Mouse (Mus musculus) testis, postnatal 14 days (tissue): ENCODE data around the gene Pdcd2l.

Experiments
- DNase-seq: peaks from one replicate; pipeline ENCODE4 v3.0.0; 2021; ENCODE audit warnings: low spot score

Gene Pdcd2l

GRCm38 (mm10) chr7:34196132-34197128 is at the start of gene Pdcd2l:
Pdcd2l (minus strand) TSS chr7:34196661.
- peak; percentile 94 for DNase-seq

GRCm38 (mm10) chr7:34242176-34242575 is 45.7 kb upstream of the Pdcd2l start:
- no peak for DNase-seq

GRCm38 (mm10) chr7:34238086-34238485 is 41.6 kb upstream of the Pdcd2l start:
- no peak for DNase-seq

- DNase-seq: no peak
These were observed 39.1 kb upstream of the Pdcd2l start for GRCm38 (mm10) chr7:34235602-34236001.

GRCm38 (mm10) chr7:34234610-34235561 is 38.4 kb upstream of the Pdcd2l start:
- DNase-seq: no peak

GRCm38 (mm10) chr7:34233909-34234609 is 37.6 kb upstream of the Pdcd2l start:
- DNase-seq: peak; percentile 97

GRCm38 (mm10) chr7:34232785-34233725 is 36.6 kb upstream of the Pdcd2l start:
- no peak for DNase-seq

- peak; percentile 79 for DNase-seq
These were observed 33.7 kb upstream of the Pdcd2l start, which contains the start of gene Gpi1 for GRCm38 (mm10) chr7:34230116-34230515. Gpi1 (minus strand) TSS chr7:34230336.

- DNase-seq: peak; percentile 47
These were observed 33.2 kb upstream of the Pdcd2l start for GRCm38 (mm10) chr7:34229691-34230111.

- no peak for DNase-seq
These were observed 32.7 kb upstream of the Pdcd2l start for GRCm38 (mm10) chr7:34229153-34229552.

GRCm38 (mm10) chr7:34228641-34229040 is 32.2 kb upstream of the Pdcd2l start:
- no peak for DNase-seq

GRCm38 (mm10) chr7:34226846-34227245 is 30.4 kb upstream of the Pdcd2l start:
- DNase-seq: no peak

GRCm38 (mm10) chr7:34226086-34226485 is 29.6 kb upstream of the Pdcd2l start:
- no peak for DNase-seq

- no peak for DNase-seq
These were observed 27.8 kb upstream of the Pdcd2l start for GRCm38 (mm10) chr7:34224308-34224707.

GRCm38 (mm10) chr7:34222340-34222739 is 25.9 kb upstream of the Pdcd2l start:
- DNase-seq: no peak

- no peak for DNase-seq
These were observed 25.3 kb upstream of the Pdcd2l start for GRCm38 (mm10) chr7:34221594-34222250.

GRCm38 (mm10) chr7:34218496-34218895 is 22.0 kb upstream of the Pdcd2l start:
- DNase-seq: no peak

- no peak for DNase-seq
These were observed 20.0 kb upstream of the Pdcd2l start for GRCm38 (mm10) chr7:34216474-34216873.

GRCm38 (mm10) chr7:34215481-34215880 is 19.0 kb upstream of the Pdcd2l start:
- no peak for DNase-seq

GRCm38 (mm10) chr7:34214644-34215043 is 18.2 kb upstream of the Pdcd2l start:
- no peak for DNase-seq
